Mouse (Mus musculus): Measurements from ENCODE around the gene Amfr. TPM values are rescaled to one million over a fixed set of nuclear protein-coding genes. Genes with fewer than 3 reads are reported as not detected.

Gene Amfr
- polyA plus RNA-seq, 1 experiment from 2014 or later, result 78.1 TPM

- Histone ChIP-seq H3K4me3 (no peak overlapping the region), H3K4me2 (no peak overlapping the region), H3K27me3 (replicated peaks) (no peaks in the 10 kb centered on the region), H3K36me3 (peaks cover 98% of the 10 kb centered on the region), H3K9ac (no peak overlapping the region), H3K27ac (no peak overlapping the region), H3K9me3 (replicated peaks) (no peaks in the 10 kb centered on the region), H3K4me1 (no peaks in the 10 kb centered on the region)
- no peak for ATAC-seq
- 87% methylated on average over 6 of the region's 6 CpGs for WGBS (ENCODE audit: insufficient replicate concordance)
Measured at GRCm38 (mm10) chr8:93976446-93977211, 36.0 kb downstream of the Amfr start.

GRCm38 (mm10) chr8:93975358-93975757 is 37.3 kb downstream of the Amfr start:
- no peak overlapping the region for H3K4me3 ChIP-seq
- WGBS (ENCODE audit: insufficient replicate concordance), result 86% methylated on average over 2 of the region's 2 CpGs
- H3K4me2 ChIP-seq, result no peak overlapping the region
- peak overlapping the region; percentile 47; the same call in 1 of the 2 replicates for H3K27ac ChIP-seq
- H3K4me1 ChIP-seq, result no peaks in the 10 kb centered on the region
- H3K36me3 ChIP-seq, result peaks cover 98% of the 10 kb centered on the region
- no peak overlapping the region for H3K9ac ChIP-seq
- no peaks in the 10 kb centered on the region for H3K9me3 ChIP-seq (replicated peaks)
- no peaks in the 10 kb centered on the region for H3K27me3 ChIP-seq (replicated peaks)
- ATAC-seq, result no peak; the same call in 1 of the 2 replicates

GRCm38 (mm10) chr8:93974602-93975186 is 37.9 kb downstream of the Amfr start:
- peak; percentile 51 for ATAC-seq
- H3K36me3 ChIP-seq, result peaks cover 98% of the 10 kb centered on the region
- no peaks in the 10 kb centered on the region for H3K4me1 ChIP-seq
- H3K9me3 ChIP-seq (replicated peaks), result no peaks in the 10 kb centered on the region
- H3K9ac ChIP-seq, result no peak overlapping the region
- no peak overlapping the region for H3K4me3 ChIP-seq
- WGBS (ENCODE audit: insufficient replicate concordance), result 84% methylated on average over 11 of the region's 11 CpGs
- no peak overlapping the region for H3K4me2 ChIP-seq
- peak overlapping the region; percentile 71 for H3K27ac ChIP-seq
- H3K27me3 ChIP-seq (replicated peaks), result no peaks in the 10 kb centered on the region

GRCm38 (mm10) chr8:93973831-93974375 is 38.7 kb downstream of the Amfr start:
- no peak overlapping the region for H3K9ac ChIP-seq
- 0 out of 2 replicates have a peak overlapping the region, but pooled peaks have one; percentile 71 for H3K27ac ChIP-seq
- H3K27me3 ChIP-seq (replicated peaks), result no peaks in the 10 kb centered on the region
- H3K36me3 ChIP-seq, result peaks cover 91% of the 10 kb centered on the region
- no peak overlapping the region for H3K4me3 ChIP-seq
- no peaks in the 10 kb centered on the region for H3K4me1 ChIP-seq
- WGBS (ENCODE audit: insufficient replicate concordance), result 88% methylated on average over 13 of the region's 13 CpGs
- no peak overlapping the region for H3K4me2 ChIP-seq
- ATAC-seq, result no peak
- H3K9me3 ChIP-seq (replicated peaks), result no peaks in the 10 kb centered on the region

- no peak for ATAC-seq
- H3K36me3 ChIP-seq, result peaks cover 83% of the 10 kb centered on the region
- no peak overlapping the region for H3K27ac ChIP-seq
- WGBS (ENCODE audit: insufficient replicate concordance), result 85% methylated on average over 14 of the region's 14 CpGs
- no peaks in the 10 kb centered on the region for H3K27me3 ChIP-seq (replicated peaks)
- no peak overlapping the region for H3K4me2 ChIP-seq
- peaks cover 6% of the 10 kb centered on the region; the same call in 1 of the 2 replicates for H3K4me1 ChIP-seq
- H3K9ac ChIP-seq, result no peak overlapping the region
- no peak overlapping the region for H3K4me3 ChIP-seq
- H3K9me3 ChIP-seq (replicated peaks), result no peaks in the 10 kb centered on the region
Measured at GRCm38 (mm10) chr8:93972971-93973734, 39.5 kb downstream of the Amfr start.

- WGBS (ENCODE audit: insufficient replicate concordance), result 95% methylated on average over 5 of the region's 5 CpGs
- Histone ChIP-seq H3K4me1 (peaks cover 6% of the 10 kb centered on the region; the same call in 1 of the 2 replicates), H3K27ac (no peak overlapping the region), H3K9ac (no peak overlapping the region), H3K4me2 (no peak overlapping the region), H3K9me3 (replicated peaks) (no peaks in the 10 kb centered on the region), H3K27me3 (replicated peaks) (no peaks in the 10 kb centered on the region), H3K4me3 (no peak overlapping the region), H3K36me3 (peaks cover 74% of the 10 kb centered on the region)
- no peak for ATAC-seq
Measured at GRCm38 (mm10) chr8:93972211-93972610, 40.4 kb downstream of the Amfr start.

GRCm38 (mm10) chr8:93971451-93971850 is 41.2 kb downstream of the Amfr start:
- H3K4me3 ChIP-seq, result no peak overlapping the region
- H3K27me3 ChIP-seq (replicated peaks), result no peaks in the 10 kb centered on the region
- peaks cover 6% of the 10 kb centered on the region; the same call in 1 of the 2 replicates for H3K4me1 ChIP-seq
- peaks cover 66% of the 10 kb centered on the region for H3K36me3 ChIP-seq
- no peak overlapping the region for H3K4me2 ChIP-seq
- H3K9me3 ChIP-seq (replicated peaks), result no peaks in the 10 kb centered on the region
- no peak overlapping the region for H3K9ac ChIP-seq
- H3K27ac ChIP-seq, result no peak overlapping the region
- no peak for ATAC-seq
- 80% methylated on average over 10 of the region's 10 CpGs for WGBS (ENCODE audit: insufficient replicate concordance)

- WGBS (ENCODE audit: insufficient replicate concordance), result 79% methylated on average over 7 of the region's 7 CpGs
- no peak overlapping the region for H3K4me2 ChIP-seq
- H3K9me3 ChIP-seq (replicated peaks), result no peaks in the 10 kb centered on the region
- H3K27ac ChIP-seq, result no peak overlapping the region
- H3K9ac ChIP-seq, result no peak overlapping the region
- H3K36me3 ChIP-seq, result peaks cover 50% of the 10 kb centered on the region
- peaks cover 6% of the 10 kb centered on the region; the same call in 1 of the 2 replicates for H3K4me1 ChIP-seq
- no peak overlapping the region for H3K4me3 ChIP-seq
- no peak for ATAC-seq
- no peaks in the 10 kb centered on the region for H3K27me3 ChIP-seq (replicated peaks)
Measured at GRCm38 (mm10) chr8:93969626-93970340, 42.9 kb downstream of the Amfr start.

GRCm38 (mm10) chr8:93968293-93968692 is 44.3 kb downstream of the Amfr start:
- H3K4me3 ChIP-seq, result no peak overlapping the region
- peaks cover 6% of the 10 kb centered on the region; the same call in 1 of the 2 replicates for H3K4me1 ChIP-seq
- ATAC-seq, result no peak
- 65% methylated on average over 6 of the region's 6 CpGs for WGBS (ENCODE audit: insufficient replicate concordance)
- no peaks in the 10 kb centered on the region for H3K9me3 ChIP-seq (replicated peaks)
- no peak overlapping the region for H3K4me2 ChIP-seq
- H3K27me3 ChIP-seq (replicated peaks), result no peaks in the 10 kb centered on the region
- no peak overlapping the region for H3K9ac ChIP-seq
- H3K27ac ChIP-seq, result peak overlapping the region; percentile 49
- H3K36me3 ChIP-seq, result peaks cover 35% of the 10 kb centered on the region

- ATAC-seq, result no peak
- Histone ChIP-seq H3K27me3 (replicated peaks) (no peaks in the 10 kb centered on the region), H3K9me3 (replicated peaks) (no peaks in the 10 kb centered on the region), H3K4me2 (no peak overlapping the region), H3K4me3 (no peak overlapping the region), H3K9ac (no peak overlapping the region), H3K27ac (no peak overlapping the region), H3K36me3 (no peaks in the 10 kb centered on the region), H3K4me1 (no peaks in the 10 kb centered on the region)
- 76% methylated on average over 6 of the region's 6 CpGs for WGBS (ENCODE audit: insufficient replicate concordance)
Measured at GRCm38 (mm10) chr8:93960909-93961308, 51.7 kb downstream of the Amfr start.

- WGBS (ENCODE audit: insufficient replicate concordance), result 79% methylated on average over 9 of the region's 9 CpGs
- no peak overlapping the region for H3K4me2 ChIP-seq
- no peaks in the 10 kb centered on the region for H3K9me3 ChIP-seq (replicated peaks)
- no peaks in the 10 kb centered on the region for H3K4me1 ChIP-seq
- no peak for ATAC-seq
- no peaks in the 10 kb centered on the region for H3K27me3 ChIP-seq (replicated peaks)
- H3K27ac ChIP-seq, result no peak overlapping the region
- no peak overlapping the region for H3K9ac ChIP-seq
- no peak overlapping the region for H3K4me3 ChIP-seq
- no peaks in the 10 kb centered on the region for H3K36me3 ChIP-seq
Measured at GRCm38 (mm10) chr8:93958402-93958801, 54.2 kb downstream of the Amfr start.

Data from liver, embryonic 12.5 days (tissue).